Mouse (Mus musculus): ENCODE data around the gene Tnfrsf1a. TPM values are rescaled to one million over a fixed set of nuclear protein-coding genes. Genes with fewer than 3 reads are reported as not detected.

Tnfrsf1a gene
- total and polyA plus RNA-seq, 3 experiments = 0.04 TPM; not detected in 2

- Histone ChIP-seq H3K36me3 (replicated peaks) (no peaks in the 10 kb centered on the region), H3K4me1 (ENCODE audit: insufficient read depth, low read depth, low read length) (no peaks in the 10 kb centered on the region), H3K27me3 (ENCODE audit: insufficient read depth, low read length) (no peaks in the 10 kb centered on the region), H3K9me3 (replicated peaks) (peaks cover 3% of the 10 kb centered on the region; the same call in 1 of the 2 replicates), H3K4me3 (ENCODE audit: low read depth, low read length) (no peak overlapping the region)
- no peak for ATAC-seq (ENCODE audit: extremely low read depth, insufficient number of reproducible peaks, low FRiP score, poor library complexity, severe bottlenecking)
- TF ChIP-seq TAL1 (conservative IDR thresholded peaks at IDR 0.05; ENCODE audit: low read depth, low read length) = no peak
- TF ChIP-seq POLR2AphosphoS5 (IDR thresholded peaks at IDR 0.05; ENCODE audit: insufficient replicate concordance, low read depth, low read length) = no peak
- TF ChIP-seq GATA1 (IDR thresholded peaks at IDR 0.05; ENCODE audit: borderline replicate concordance, low read length) = no peak
- TF ChIP-seq GATA2 (IDR thresholded peaks at IDR 0.05; ENCODE audit: borderline replicate concordance, low read depth, low read length) = no peak
- no peak for TF ChIP-seq CTCF (IDR thresholded peaks at IDR 0.05; ENCODE audit: low read depth, low read length)
- DNase-seq (ENCODE audit: low spot score) = no peak
These were observed 42.1 kb upstream of the Tnfrsf1a start for GRCm38 (mm10) chr6:125307091-125307490.

GRCm38 (mm10) chr6:125308921-125309320 lies 40.2 kb upstream of the Tnfrsf1a start:
- no peaks in the 10 kb centered on the region for H3K36me3 ChIP-seq (replicated peaks)
- no peaks in the 10 kb centered on the region for H3K4me1 ChIP-seq (ENCODE audit: insufficient read depth, low read depth, low read length)
- H3K4me3 ChIP-seq (ENCODE audit: low read depth, low read length) = no peak overlapping the region
- H3K9me3 ChIP-seq (replicated peaks) = peaks cover 18% of the 10 kb centered on the region
- DNase-seq (ENCODE audit: low spot score) = no peak
- no peaks in the 10 kb centered on the region for H3K27me3 ChIP-seq (ENCODE audit: insufficient read depth, low read length)
- ATAC-seq (ENCODE audit: extremely low read depth, insufficient number of reproducible peaks, low FRiP score, poor library complexity, severe bottlenecking) = no peak
- TF ChIP-seq POLR2AphosphoS5 (IDR thresholded peaks at IDR 0.05; ENCODE audit: insufficient replicate concordance, low read depth, low read length) = no peak
- no peak for TF ChIP-seq TAL1 (conservative IDR thresholded peaks at IDR 0.05; ENCODE audit: low read depth, low read length)
- no peak for TF ChIP-seq CTCF (IDR thresholded peaks at IDR 0.05; ENCODE audit: low read depth, low read length)

GRCm38 (mm10) chr6:125309406-125309805 lies 39.8 kb upstream of the Tnfrsf1a start:
- ATAC-seq (ENCODE audit: extremely low read depth, insufficient number of reproducible peaks, low FRiP score, poor library complexity, severe bottlenecking) = no peak
- H3K36me3 ChIP-seq (replicated peaks) = no peaks in the 10 kb centered on the region
- TF ChIP-seq CTCF (IDR thresholded peaks at IDR 0.05; ENCODE audit: low read depth, low read length) (no peak), TAL1 (conservative IDR thresholded peaks at IDR 0.05; ENCODE audit: low read depth, low read length) (no peak), POLR2AphosphoS5 (IDR thresholded peaks at IDR 0.05; ENCODE audit: insufficient replicate concordance, low read depth, low read length) (no peak), GATA1 (IDR thresholded peaks at IDR 0.05; ENCODE audit: borderline replicate concordance, low read length) (no peak), GATA2 (IDR thresholded peaks at IDR 0.05; ENCODE audit: borderline replicate concordance, low read depth, low read length) (no peak)
- no peaks in the 10 kb centered on the region for H3K4me1 ChIP-seq (ENCODE audit: insufficient read depth, low read depth, low read length)
- no peaks in the 10 kb centered on the region for H3K27me3 ChIP-seq (ENCODE audit: insufficient read depth, low read length)
- H3K9me3 ChIP-seq (replicated peaks) = peaks cover 23% of the 10 kb centered on the region
- no peak overlapping the region for H3K4me3 ChIP-seq (ENCODE audit: low read depth, low read length)
- DNase-seq (ENCODE audit: low spot score) = no peak

DNA sequence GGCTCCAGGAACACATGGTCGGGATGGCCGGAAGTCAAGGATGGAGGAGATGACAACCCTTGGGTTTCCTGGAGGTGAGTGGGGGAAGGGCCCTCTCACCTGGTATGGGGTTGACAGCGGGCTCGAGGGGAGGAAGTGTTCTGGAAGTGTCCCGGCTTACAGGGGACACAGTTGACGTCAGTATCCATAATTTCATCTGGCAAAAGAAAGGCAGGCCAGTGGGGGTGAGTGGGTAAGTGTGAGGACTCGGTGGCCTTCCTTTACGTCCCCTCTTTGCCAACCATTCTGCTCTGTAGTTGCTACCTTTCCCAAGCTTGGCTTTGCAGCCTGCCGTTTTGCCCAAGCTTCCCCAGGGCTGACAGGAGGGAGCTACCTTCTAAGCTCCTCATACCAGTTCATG lies 37.0 kb upstream of the Tnfrsf1a start:
- DNase-seq (ENCODE audit: low spot score) = no peak
- Histone ChIP-seq H3K9me3 (replicated peaks) (peaks cover 20% of the 10 kb centered on the region), H3K4me1 (ENCODE audit: insufficient read depth, low read depth, low read length) (no peaks in the 10 kb centered on the region), H3K27me3 (ENCODE audit: insufficient read depth, low read length) (no peaks in the 10 kb centered on the region), H3K36me3 (replicated peaks) (no peaks in the 10 kb centered on the region), H3K4me3 (ENCODE audit: low read depth, low read length) (no peak overlapping the region)
- no peak for ATAC-seq (ENCODE audit: extremely low read depth, insufficient number of reproducible peaks, low FRiP score, poor library complexity, severe bottlenecking)
- TF ChIP-seq POLR2AphosphoS5 (IDR thresholded peaks at IDR 0.05; ENCODE audit: insufficient replicate concordance, low read depth, low read length) (no peak), CTCF (IDR thresholded peaks at IDR 0.05; ENCODE audit: low read depth, low read length) (no peak), GATA1 (IDR thresholded peaks at IDR 0.05; ENCODE audit: borderline replicate concordance, low read length) (no peak), TAL1 (conservative IDR thresholded peaks at IDR 0.05; ENCODE audit: low read depth, low read length) (no peak), GATA2 (IDR thresholded peaks at IDR 0.05; ENCODE audit: borderline replicate concordance, low read depth, low read length) (no peak)

DNA sequence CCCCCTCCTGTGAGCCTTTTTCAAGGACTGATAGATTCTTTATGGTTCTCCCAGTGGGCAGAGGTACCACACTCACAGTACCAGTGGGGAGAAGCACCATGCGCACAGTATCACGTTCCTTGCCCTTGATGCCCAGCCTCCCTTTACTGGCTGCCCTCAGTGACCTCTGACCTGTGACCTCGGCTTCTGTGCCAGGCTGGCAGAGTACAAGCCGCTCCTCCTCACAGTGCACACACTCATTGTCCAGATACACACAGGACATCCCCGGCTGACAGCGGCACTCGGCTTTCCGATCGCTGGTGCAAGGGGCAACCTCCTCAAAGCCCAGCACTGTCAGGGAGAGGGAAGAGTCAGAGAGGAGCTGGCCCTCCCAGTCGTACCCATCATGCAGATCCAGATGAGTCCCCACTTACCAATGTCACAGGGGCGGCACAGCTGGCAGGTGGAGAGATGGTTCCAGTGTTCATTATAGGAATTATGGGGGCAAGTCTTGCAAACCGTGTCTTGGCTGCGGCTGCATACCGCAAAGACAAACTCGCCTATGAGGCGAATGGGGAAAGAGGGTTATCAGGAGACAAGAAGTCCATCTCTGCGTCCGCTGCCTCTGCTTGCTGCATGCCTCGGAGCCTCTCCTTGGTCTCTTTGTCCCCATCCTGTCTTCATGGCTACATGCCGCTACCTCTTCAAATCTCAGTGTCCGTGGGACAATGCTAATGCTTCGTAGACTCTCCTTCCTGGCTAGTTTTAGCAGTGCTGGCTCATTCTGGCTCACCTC lies 36.4 kb upstream of the Tnfrsf1a start:
- H3K27me3 ChIP-seq (ENCODE audit: insufficient read depth, low read length) = no peaks in the 10 kb centered on the region
- no peak for DNase-seq (ENCODE audit: low spot score)
- no peaks in the 10 kb centered on the region for H3K36me3 ChIP-seq (replicated peaks)
- H3K4me1 ChIP-seq (ENCODE audit: insufficient read depth, low read depth, low read length) = no peaks in the 10 kb centered on the region
- H3K4me3 ChIP-seq (ENCODE audit: low read depth, low read length) = no peak overlapping the region
- peaks cover 20% of the 10 kb centered on the region for H3K9me3 ChIP-seq (replicated peaks)
- ATAC-seq (ENCODE audit: extremely low read depth, insufficient number of reproducible peaks, low FRiP score, poor library complexity, severe bottlenecking) = no peak
- TF ChIP-seq CTCF (IDR thresholded peaks at IDR 0.05; ENCODE audit: low read depth, low read length) = no peak
- TF ChIP-seq TAL1 (conservative IDR thresholded peaks at IDR 0.05; ENCODE audit: low read depth, low read length) = no peak
- no peak for TF ChIP-seq POLR2AphosphoS5 (IDR thresholded peaks at IDR 0.05; ENCODE audit: insufficient replicate concordance, low read depth, low read length)
- TF ChIP-seq GATA2 (IDR thresholded peaks at IDR 0.05; ENCODE audit: borderline replicate concordance, low read depth, low read length) = no peak

- Histone ChIP-seq H3K36me3 (replicated peaks) (no peaks in the 10 kb centered on the region), H3K4me1 (ENCODE audit: insufficient read depth, low read depth, low read length) (no peaks in the 10 kb centered on the region), H3K4me3 (ENCODE audit: low read depth, low read length) (no peak within 1 kb of the TSS), H3K9me3 (replicated peaks) (peaks cover 21% of the 10 kb centered on the region), H3K27me3 (ENCODE audit: insufficient read depth, low read length) (no peaks in the 10 kb centered on the region)
- DNase-seq (ENCODE audit: low spot score) (no peak), ATAC-seq (ENCODE audit: extremely low read depth, insufficient number of reproducible peaks, low FRiP score, poor library complexity, severe bottlenecking) (no peak)
- TF ChIP-seq CTCF (IDR thresholded peaks at IDR 0.05; ENCODE audit: low read depth, low read length) = no peak
These were observed 35.5 kb upstream of the Tnfrsf1a start, which contains the start of gene Ltbr for GRCm38 (mm10) chr6:125313546-125314230. Gene Ltbr, minus strand, starts transcription at chr6:125313885.
